Mouse (Mus musculus) brown adipose tissue, adult 24 weeks (tissue): ENCODE data around the gene Gm49396. TPM values are rescaled to one million over a fixed set of nuclear protein-coding genes. Genes with fewer than 3 reads are reported as not detected.
A peak's percentile ranks its signal among the peaks of the same experiment; 100 is the strongest.

ENCODE experiments used
- H3K27ac ChIP-seq: fragments of 200-500 bp; replicated peaks from 2 replicates; pipeline ENCODE4 v1.5.1; 2012; ENCODE audit warnings: low read depth, mild to moderate bottlenecking, low read length
- H3K4me1 ChIP-seq: fragments of 200-500 bp; 2 replicates; pipeline ENCODE4 v1.6.1; 2012; ENCODE audit warnings: low read length, mixed read lengths; ENCODE audit not compliant: control insufficient read depth, insufficient read depth, insufficient read length
- H3K4me3 ChIP-seq: fragments of 200-500 bp; 2 replicates; pipeline ENCODE4 v1.5.1; 2012; ENCODE audit warnings: low read depth, mild to moderate bottlenecking, low read length, moderate library complexity; ENCODE audit not compliant: insufficient read depth
- polyA plus RNA-seq: library from polyadenylated mRNA; stranded (reverse); fragments of >200 nt; gene quantifications from 2 replicates; pipeline ENCODE4 v1.2.4, GENCODE M21; 2012; ENCODE audit not compliant: missing spikeins, insufficient read depth, insufficient read length

Gm49396 gene
- polyA plus RNA-seq, 1 experiment = 0.91 TPM

DNA sequence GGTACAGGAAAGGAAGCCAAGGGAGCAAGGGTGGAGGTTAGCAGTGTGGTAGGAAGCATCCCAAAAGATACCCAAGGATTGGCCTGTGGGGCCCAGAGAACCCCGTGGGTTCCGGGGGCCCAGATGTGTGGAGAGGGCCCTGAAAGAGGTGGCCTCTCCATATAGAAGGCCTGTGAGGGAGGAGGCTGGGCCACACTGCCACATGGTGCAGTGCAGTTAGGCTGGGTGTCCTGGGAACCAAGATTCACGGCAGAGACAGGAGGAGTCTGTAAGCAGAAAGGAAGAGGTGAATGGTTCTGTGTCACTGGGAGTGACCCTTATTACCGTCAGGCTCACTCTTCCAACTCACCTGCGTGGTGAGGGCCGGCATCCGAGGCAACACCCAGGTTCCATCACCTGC, 22.6 kb upstream of the Gm49396 start:
- no peaks in the 10 kb centered on the region for H3K4me1 ChIP-seq
- H3K27ac ChIP-seq = no peak overlapping the region
- H3K4me3 ChIP-seq = no peak overlapping the region

DNA sequence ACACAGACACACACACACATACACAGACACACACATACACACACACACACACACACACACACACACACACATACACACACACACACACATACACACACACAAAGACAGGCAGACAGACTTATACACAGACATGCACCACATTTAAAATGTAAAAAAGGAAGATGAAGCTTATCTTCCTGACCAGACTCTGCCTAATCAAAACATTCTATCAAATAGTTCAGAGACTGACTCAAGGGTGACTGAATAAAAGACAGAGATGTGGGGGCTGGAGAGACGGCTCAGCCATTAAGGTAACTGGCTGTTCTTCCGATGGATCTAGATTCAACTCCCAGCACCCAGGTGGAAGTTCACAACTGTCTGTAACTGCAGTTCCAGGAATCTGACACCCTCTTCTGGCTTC, 18.8 kb upstream of the Gm49396 start:
- no peak overlapping the region for H3K4me3 ChIP-seq
- no peaks in the 10 kb centered on the region for H3K4me1 ChIP-seq
- H3K27ac ChIP-seq = no peak overlapping the region

DNA sequence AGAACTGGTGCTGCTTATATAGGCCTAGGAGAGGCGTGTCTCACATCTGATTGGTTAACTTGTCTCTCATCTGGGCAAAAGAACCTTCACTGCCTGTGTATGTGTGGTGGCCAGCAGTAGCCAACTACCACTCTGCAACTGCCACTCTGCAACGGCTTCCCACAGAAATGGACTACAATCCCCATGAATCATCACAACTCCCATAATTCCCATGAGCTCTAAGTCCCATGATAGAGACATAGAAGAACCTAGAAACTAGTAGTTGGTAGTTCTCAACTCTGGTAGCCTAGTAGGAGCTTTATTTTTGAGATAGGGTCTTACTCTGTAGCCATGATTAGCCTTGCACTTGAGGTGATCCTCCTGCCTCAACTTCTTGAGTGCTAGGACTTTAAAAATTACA, 13.3 kb upstream of the Gm49396 start:
- Histone ChIP-seq H3K4me3 (no peak overlapping the region), H3K27ac (no peak overlapping the region), H3K4me1 (peaks cover 3% of the 10 kb centered on the region)

DNA sequence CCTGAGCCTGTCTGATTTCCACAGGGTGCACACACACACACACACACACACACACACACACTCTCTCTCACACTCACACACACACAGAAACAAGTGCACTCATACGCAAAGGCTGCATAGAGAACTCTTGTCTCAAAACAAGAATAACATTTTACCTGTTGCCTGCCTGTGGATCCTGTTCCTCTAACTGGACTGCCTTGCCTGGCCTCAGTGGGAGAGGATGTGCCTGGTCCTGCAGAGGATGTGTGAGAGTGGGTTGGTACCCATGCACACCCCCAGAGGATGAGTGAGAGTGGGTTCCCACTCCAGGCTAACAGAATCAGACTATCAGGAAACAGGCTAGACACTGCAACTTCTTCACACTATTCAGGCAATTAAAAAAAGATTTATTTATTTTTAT, 12.5 kb upstream of the Gm49396 start:
- H3K4me3 ChIP-seq = no peak overlapping the region
- no peak overlapping the region for H3K27ac ChIP-seq
- H3K4me1 ChIP-seq = peaks cover 3% of the 10 kb centered on the region

DNA sequence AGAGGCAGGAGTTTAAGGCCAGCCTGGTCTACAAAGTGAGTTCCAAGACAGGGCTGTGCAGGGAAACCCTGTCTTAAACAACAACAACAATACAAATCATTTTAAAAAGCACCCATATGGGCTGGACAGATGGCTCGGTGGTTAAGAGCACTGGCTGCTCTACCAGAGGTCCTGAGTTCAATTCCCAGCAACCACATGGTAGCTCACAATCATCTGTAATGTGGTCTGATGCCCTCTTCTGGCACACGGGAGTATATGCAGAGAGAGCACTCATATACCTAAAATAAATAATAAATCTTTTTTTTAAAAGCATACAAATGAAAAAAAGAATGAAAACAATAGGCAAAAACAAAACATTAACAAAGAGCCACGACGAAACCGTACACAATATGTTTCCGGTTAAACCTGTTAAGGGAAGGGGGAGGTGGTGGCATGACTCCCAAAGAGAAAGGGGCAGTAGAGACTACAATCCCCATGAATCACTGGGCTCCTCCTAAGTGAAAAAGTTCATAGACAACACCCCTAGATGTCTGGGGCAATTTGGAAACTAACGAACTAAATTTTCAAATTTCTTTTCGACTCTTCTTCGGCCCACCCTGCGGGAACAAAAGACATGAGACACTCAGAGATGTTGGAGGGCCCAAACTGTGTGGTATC, 11.6 kb upstream of the Gm49396 start:
- Histone ChIP-seq H3K4me3 (peak overlapping the region; percentile 72), H3K4me1 (peaks cover 3% of the 10 kb centered on the region), H3K27ac (peak overlapping the region; percentile 86)

DNA sequence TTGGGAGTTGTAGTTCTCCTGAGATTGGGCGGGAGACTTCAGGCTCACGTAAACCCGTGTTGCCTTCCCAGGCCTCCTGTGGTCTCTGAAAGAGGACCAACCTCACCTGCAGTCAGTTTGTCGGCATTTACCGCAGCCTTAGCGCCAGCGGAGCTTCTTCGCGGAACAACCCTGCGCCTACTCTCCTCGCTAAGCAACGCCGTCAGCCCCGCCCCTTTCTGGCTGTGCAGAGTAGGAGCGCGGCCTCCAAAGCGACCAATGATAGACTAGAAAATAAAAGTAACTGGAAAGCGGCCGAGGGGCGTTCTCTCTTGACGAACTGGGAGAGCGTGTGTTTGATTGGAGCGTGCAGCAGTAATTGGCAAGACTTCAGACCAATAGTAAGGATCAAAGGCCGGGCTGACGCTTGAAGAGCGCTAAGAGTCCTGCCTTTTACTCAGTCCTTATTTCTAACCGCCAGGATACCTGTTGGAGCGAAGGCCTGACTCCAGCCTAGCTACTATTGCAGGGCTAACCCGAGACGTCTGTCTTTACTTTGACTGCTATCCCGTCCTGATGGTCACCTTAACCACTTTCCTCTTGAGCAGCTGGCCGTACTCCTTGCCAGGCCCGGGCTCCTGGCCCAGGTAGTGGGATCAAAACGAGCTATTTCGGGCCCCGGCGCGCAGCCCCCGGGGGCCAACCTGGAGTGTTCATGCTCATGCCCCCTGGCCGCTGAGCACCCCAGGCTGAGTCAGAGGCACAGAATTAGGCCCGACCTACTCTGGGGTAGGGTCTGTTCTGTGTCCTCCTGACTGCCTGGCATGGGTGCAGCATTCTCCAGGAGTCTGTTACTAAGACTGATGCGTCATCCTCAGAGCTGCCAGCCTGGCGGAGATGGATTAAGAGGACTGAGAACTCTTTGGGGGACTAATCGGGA, 10.8 kb upstream of the Gm49396 start, which contains the start of the genes Hspb6 and Proser3:
Gene Hspb6 (plus strand): TSS at position 77 of the 919 bp plus-strand sequence.
Gene Proser3 (minus strand): TSS at position 198 of the 919 bp plus-strand sequence.
- Histone ChIP-seq H3K27ac (peak within 1 kb of the TSS; percentile 87), H3K4me1 (peaks cover 3% of the 10 kb centered on the region), H3K4me3 (peak within 1 kb of the TSS; percentile 72)

DNA sequence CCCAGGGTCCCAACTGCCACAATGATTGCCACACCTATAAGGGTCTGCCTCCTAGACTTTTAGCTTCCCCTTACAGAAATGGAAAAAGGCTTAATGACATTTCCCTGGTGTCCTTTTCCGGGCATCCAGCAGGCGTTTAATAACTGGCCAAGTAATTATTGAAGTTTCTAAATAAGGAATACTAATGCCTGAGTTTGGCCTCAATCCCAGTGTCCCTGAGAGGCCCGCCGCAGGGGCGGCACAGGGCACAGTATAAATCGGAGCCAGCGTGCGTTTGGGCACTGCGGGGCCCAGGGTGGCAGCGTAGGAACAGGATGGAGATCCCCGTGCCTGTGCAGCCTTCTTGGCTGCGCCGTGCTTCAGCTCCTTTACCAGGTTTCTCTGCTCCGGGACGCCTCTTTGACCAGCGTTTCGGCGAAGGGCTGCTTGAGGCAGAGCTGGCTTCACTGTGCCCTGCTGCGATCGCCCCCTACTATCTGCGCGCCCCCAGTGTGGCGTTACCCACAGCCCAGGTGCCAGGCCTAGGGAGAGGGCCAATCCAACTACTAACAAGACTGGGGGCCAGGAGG, 10.0 kb upstream of the Gm49396 start:
- H3K4me3 ChIP-seq = peak overlapping the region; percentile 63
- peak overlapping the region; percentile 87 for H3K27ac ChIP-seq
- peaks cover 3% of the 10 kb centered on the region for H3K4me1 ChIP-seq

DNA sequence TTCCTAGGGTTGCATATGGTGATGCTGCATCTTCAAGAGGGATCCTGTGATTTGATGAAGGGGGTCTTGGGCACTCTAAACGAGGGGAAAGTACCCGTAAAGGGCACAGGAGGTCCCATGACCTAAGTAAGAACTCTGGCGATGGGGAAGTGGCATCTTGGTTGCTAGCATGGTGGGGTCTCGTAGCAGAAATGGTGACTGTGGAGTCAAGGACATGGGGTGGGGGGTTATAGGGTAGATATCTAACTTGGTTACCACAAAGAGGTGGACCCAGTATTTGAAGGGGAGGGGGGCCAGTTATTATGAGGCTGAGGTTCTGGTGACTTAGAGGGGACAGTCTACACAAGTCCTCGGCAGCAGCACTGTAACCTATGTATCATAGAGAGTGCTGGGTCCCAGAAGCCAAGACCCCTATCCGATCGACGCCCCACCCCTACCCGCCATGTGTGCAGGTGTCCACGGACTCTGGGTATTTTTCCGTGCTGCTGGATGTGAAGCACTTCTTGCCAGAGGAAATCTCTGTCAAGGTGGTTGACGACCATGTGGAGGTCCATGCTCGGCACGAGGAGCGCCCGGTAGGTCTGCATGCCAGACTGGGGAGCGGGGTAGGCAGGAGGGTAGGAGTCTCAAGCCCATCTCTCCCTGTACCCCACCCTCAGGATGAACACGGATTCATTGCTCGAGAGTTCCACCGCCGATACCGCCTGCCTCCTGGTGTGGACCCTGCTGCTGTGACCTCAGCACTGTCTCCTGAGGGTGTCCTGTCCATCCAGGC, 9.1 kb upstream of the Gm49396 start:
- peak overlapping the region; percentile 63 for H3K4me3 ChIP-seq
- peak overlapping the region; percentile 26; the same call in 1 of the 2 replicates for H3K27ac ChIP-seq
- H3K4me1 ChIP-seq = peaks cover 7% of the 10 kb centered on the region

DNA sequence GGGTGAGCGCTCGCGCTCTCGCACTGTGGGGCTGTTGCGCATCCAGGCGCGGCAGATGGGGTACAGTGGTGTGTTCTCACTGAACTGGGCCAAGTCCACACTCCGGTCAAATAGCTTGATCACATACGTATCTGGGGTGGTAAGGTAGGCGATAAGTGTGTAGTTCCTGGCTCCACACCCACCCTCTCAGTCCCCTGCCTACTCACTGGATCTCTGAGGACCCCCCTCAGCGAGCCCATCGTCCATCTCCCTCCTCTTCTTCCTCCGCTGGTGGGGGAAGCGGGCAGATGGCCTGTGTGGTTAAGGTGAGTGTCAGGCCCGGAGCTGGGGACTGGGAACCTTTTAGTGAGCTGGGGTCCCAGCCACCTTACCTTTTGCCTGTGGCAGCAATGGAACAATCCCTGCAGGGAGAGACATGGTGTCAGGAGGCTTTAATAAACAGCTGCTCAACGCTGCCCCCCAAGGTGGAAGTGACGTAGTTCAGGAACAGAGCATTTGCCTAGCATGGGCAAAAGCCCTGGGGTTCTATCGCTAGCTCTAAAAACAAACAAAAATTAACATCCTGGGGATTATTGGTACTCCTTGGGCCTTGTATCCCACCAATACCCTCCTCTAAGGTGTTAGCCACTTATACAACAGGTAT, 6.1 kb upstream of the Gm49396 start:
- Histone ChIP-seq H3K4me3 (no peak overlapping the region), H3K4me1 (peaks cover 7% of the 10 kb centered on the region), H3K27ac (no peak overlapping the region)

DNA sequence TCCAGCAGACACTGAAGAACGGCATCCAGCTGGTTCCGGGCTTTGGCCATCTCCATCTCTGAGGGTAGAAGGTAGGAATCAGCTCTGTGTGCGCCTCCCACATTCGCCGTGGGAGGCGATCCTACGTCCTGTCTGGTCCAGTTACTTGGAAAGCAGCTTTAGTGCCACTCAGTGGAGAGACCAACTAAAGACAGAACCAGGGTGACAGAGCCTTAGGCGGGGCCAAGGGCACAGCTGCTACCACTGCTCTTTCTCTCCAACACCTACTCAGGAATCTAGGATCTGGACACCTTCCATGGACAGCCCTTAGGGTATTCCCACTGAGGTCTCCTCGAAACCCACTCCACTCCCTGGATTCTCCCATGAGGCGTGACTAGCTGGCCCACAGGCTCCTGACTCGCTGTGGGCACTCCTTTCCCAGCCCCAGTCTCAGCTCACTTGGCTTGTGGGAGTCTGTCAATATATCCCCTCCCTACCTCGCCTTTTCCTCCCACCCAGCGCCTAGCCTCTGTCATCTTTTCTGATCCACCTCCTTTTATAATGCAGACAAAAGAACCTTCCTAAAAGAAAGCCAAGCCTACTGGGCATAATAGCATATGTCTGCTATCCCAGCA, 5.1 kb upstream of the Gm49396 start:
- Histone ChIP-seq H3K27ac (peak overlapping the region; percentile 43), H3K4me3 (peak overlapping the region; percentile 66), H3K4me1 (peaks cover 7% of the 10 kb centered on the region)

DNA sequence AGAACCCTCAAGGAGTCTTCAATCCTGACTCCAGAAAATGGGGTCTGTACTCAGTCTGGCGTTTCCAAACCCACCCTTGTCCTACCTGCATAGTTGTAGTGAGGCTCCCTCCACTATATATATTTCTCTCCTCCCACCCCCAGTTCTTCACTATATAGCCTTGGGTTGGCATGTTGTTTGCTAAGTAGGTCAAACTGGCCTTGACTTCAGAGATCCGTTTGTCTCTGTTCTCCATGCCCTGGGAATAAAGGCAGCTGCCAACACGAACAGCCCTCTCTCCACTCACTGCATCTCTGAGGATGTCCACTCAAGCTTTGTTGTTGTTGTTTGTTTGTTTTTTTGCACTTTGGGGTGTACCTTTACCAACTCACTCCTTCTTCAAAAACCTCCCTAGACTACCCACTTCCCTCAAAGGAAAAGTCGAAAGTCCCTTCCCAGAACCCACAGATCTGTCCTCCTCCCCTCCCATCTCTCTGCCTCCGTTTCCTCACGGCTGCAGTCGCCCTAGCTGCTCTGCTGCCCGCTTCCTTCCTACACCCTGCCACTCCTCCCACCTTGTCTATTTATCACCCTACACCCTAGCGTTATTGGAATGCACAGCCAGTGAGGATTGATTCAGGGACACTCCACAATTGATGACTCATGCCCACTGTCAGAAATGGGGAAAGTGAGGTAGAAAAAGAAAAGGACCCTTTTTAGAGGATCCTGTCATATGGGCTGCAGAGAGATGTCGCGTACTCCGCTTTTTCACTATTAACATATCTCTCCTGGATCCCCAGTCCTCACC, 4.3 kb upstream of the Gm49396 start:
- H3K4me3 ChIP-seq = peak overlapping the region; percentile 66
- peaks cover 5% of the 10 kb centered on the region; the same call in 1 of the 2 replicates for H3K4me1 ChIP-seq

DNA sequence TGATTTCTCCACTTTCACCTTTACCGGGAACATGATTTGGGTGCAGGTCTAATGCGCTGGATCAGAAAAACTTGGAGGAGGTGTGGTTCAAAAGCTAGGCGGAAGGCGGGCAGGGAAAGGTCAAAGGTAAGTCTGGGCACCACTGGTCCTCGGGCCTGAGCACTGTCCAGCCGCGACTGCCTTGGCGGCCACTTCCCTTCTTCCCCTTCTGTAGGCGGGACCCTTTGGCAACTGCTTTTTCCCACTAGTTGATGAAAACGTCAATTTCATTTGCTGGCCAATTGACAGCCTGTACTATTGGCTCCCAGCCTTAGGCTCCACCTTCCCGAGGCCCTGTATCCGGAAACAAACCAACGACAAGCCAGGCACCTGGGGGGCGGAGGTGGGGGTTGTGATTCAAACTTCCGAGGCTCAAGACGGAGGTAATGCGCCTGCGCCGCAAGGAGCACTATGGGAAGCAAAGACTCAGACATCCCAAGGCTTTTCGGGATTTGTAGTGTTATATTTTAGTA, 3.6 kb upstream of the Gm49396 start, which contains the start of gene Lin37:
Gene Lin37 (minus strand): TSS at position 396 of the 512 bp plus-strand sequence.
- peak within 1 kb of the TSS; percentile 43 for H3K27ac ChIP-seq
- H3K4me1 ChIP-seq = 0 out of 2 replicates have a peak, but pooled peaks cover 7% of the 10 kb centered on the region
- peak within 1 kb of the TSS; percentile 66 for H3K4me3 ChIP-seq

More for the DNA sequence above, 4.3 kb upstream of the Gm49396 start:
- peak overlapping the region; percentile 43 for H3K27ac ChIP-seq

DNA sequence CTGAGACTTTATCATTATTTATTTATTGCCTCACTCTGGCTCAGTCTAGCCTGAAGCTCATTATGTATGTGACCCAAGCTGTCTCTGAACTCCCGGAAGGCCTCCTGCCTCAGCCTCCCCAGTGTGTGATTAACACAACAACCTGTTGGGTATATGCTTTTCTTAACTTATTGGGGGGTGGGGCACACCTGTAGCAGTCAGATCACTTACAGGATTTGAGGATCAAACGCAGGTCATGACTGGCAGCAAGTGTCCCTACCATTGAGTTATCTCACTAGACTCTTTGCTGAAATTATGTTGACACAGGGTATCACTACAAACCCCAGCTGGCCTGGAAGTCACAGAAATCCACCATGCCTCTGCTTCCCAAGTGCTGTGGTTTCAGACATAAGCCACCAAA, 2.8 kb upstream of the Gm49396 start:
- H3K27ac ChIP-seq = no peak overlapping the region
- H3K4me1 ChIP-seq = 0 out of 2 replicates have a peak, but pooled peaks cover 7% of the 10 kb centered on the region
- no peak overlapping the region for H3K4me3 ChIP-seq
